Comparison of ENCODE assay signal across 20 mouse cellular contexts in genomic region chr1:59503659-59504301, GRCm38 (mm10). TPM values are rescaled to one million over a fixed set of nuclear protein-coding genes. Genes with fewer than 3 reads are reported as not detected.
DNase-seq lines count a peak whose midpoint lies in the region; ATAC-seq lines count a peak whose summit lies in the region.
"Had no signal": no experiment of that assay in that cellular context is flagged by ENCODE, and none has a peak within 500 bp of the region (broad histone marks: within the 10 kb centered on the region; RNA-seq: fewer than 3 reads in every experiment).

No protein-coding gene starts in this region.

- no peak overlapping the region for H3K4me3 ChIP-seq in liver, embryonic 13.5 days (replicated peaks)
- H3K4me3 ChIP-seq: erythroblast, embryonic 14.5 days; forebrain, embryonic 15.5 days; hindbrain, embryonic 12.5 days; layer of hippocampus, adult 2 months had no signal

- H3K9ac ChIP-seq in liver, embryonic 13.5 days, result no peak overlapping the region
- H3K9ac ChIP-seq: forebrain, embryonic 15.5 days; hindbrain, embryonic 12.5 days had no signal

- peak; percentile 37 for DNase-seq in gastrocnemius, postnatal 25 days
- no peak for DNase-seq in gastrocnemius, postnatal 36 days
- peak; percentile 8 for DNase-seq in kidney, postnatal 14 days
- DNase-seq in kidney, adult 18-20 months, result no peak
- DNase-seq in liver, embryonic 13.5 days, result no peak
- DNase-seq in cerebellum, postnatal 36 days, result no peak
- DNase-seq in thymus, postnatal 10 days (ENCODE audit: low spot score in 2 of 2), result no peak
- DNase-seq: adrenal gland, adult 2 months; cerebellum, adult 11 months; cerebellum, postnatal 25 days; heart, postnatal 10 days; left cerebral cortex, postnatal 4 days; thymus, postnatal 14 days had no signal

- no peaks in the 10 kb centered on the region for H3K9me3 ChIP-seq in liver, embryonic 13.5 days (replicated peaks)
- H3K9me3 ChIP-seq: forebrain, embryonic 15.5 days; hindbrain, embryonic 12.5 days had no signal

- H3K27me3 ChIP-seq in liver, embryonic 13.5 days, result 0 out of 2 replicates have a peak, but pooled peaks cover 2% of the 10 kb centered on the region
- H3K27me3 ChIP-seq: CH12.LX; hindbrain, embryonic 12.5 days had no signal

- ATAC-seq in liver, embryonic 13.5 days (ENCODE audit: low read depth), result peak; percentile 58; the same call in 1 of the 2 replicates
- ATAC-seq: forebrain, embryonic 15.5 days; inflammation-experienced regulatory T-cells, adult 6 months had no signal

- WGBS in liver, embryonic 13.5 days (ENCODE audit: insufficient replicate concordance), result 46% methylated on average over 7 of the region's 7 CpGs

- intact Hi-C loops in gastrocnemius, postnatal 36 days (cut with DNase I), result no loop called here

- peak overlapping the region; percentile 59 for H3K27ac ChIP-seq in liver, embryonic 13.5 days
- H3K27ac ChIP-seq: forebrain, embryonic 15.5 days; hindbrain, embryonic 12.5 days; layer of hippocampus, adult 2 months; stomach, postnatal 0 days had no signal

- no peaks in the 10 kb centered on the region for H3K36me3 ChIP-seq in liver, embryonic 13.5 days
- H3K36me3 ChIP-seq: forebrain, embryonic 15.5 days; hindbrain, embryonic 12.5 days had no signal

- no peak overlapping the region for H3K4me2 ChIP-seq in liver, embryonic 13.5 days
- H3K4me2 ChIP-seq: forebrain, embryonic 15.5 days; hindbrain, embryonic 12.5 days had no signal

- H3K4me1 ChIP-seq in liver, embryonic 13.5 days (replicated peaks), result peaks cover 10% of the 10 kb centered on the region
- H3K4me1 ChIP-seq: forebrain, embryonic 15.5 days had no signal

RNA-seq across cellular contexts. Expression of gene Gm973, which starts 12.3 kb away (rescaled TPM):
- under 1 TPM; 0.21 to 0.23 TPM for total RNA-seq in gastrocnemius, postnatal 25 days (2021)
- total RNA-seq in gastrocnemius, postnatal 36 days (2021), result under 1 TPM in 1 of 2 experiments, not detected in 1; 0.25 TPM
- polyA plus RNA-seq in liver, embryonic 13.5 days (2015; fragmentation: Nextera tagmentation; extraction: Ambion mirVana), result 0.12 and 0.44 TPM in 2 replicates
- polyA plus RNA-seq: erythroblast, embryonic 14.5 days had no signal

RNA-seq across cellular contexts. Expression of gene Fzd7, which starts 21.6 kb away (rescaled TPM):
- total RNA-seq in gastrocnemius, postnatal 25 days (2021), result 10 to 100 TPM; 17.3 to 24.8 TPM
- total RNA-seq in gastrocnemius, postnatal 36 days (2021), result 10 to 100 TPM; 27.9 to 41.0 TPM
- polyA plus RNA-seq in liver, embryonic 13.5 days (2015; fragmentation: Nextera tagmentation; extraction: Ambion mirVana), result 1.4 and 2.0 TPM in 2 replicates

Comparison
In these comparisons a context has a peak if more than half of its experiments do, and no peak if none do; other contexts are left out.
1. DNase-seq: peak in gastrocnemius, postnatal 25 days (single experiment) and kidney, postnatal 14 days (single experiment); none in gastrocnemius, postnatal 36 days (0 of 2), kidney, adult 18-20 months (single experiment), liver, embryonic 13.5 days (single experiment), cerebellum, postnatal 36 days (0 of 2) and thymus, postnatal 10 days (0 of 2).